Mouse (Mus musculus): Measurements from ENCODE around the gene Tbc1d24. TPM values are rescaled to one million over a fixed set of nuclear protein-coding genes. Genes with fewer than 3 reads are reported as not detected.

Gene Tbc1d24
- total RNA-seq, 2 experiments from 2014 or later: 11.7 to 12.3 TPM

GRCm38 (mm10) chr17:24211631-24212440 lies 6.5 kb upstream of the Tbc1d24 start:
- peak in 1 of 2 experiments; percentile 39 for DNase-seq (ENCODE audit: low spot score in 2 of 2)

- DNase-seq (ENCODE audit: low spot score in 2 of 2): no peak
Observed at GRCm38 (mm10) chr17:24210591-24210990, 5.2 kb upstream of the Tbc1d24 start.

DNA sequence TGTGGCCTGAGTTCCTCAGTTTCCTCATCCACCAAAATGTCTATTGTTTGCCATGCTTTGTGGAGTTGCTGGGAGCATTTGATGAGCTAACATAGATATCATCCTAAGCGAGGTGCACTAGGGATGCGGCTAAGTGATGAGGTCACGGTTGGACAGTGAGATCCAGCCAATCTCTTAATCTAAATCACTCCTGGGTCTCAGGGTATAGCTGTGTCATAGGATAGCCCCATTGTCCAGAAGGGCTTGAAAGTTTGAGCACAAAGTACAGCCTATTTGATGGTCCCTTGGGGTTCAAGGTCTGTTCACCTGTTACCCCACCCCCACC lies 4.5 kb upstream of the Tbc1d24 start:
- DNase-seq (ENCODE audit: low spot score in 2 of 2): no peak

- peak; percentile 44 to 58 for DNase-seq (ENCODE audit: low spot score in 2 of 2)
Observed at GRCm38 (mm10) chr17:24209043-24209915, 3.9 kb upstream of the Tbc1d24 start, which contains the start of gene Ntn3. Ntn3 (minus strand) TSS chr17:24209531.

- peak in 1 of 2 experiments; percentile 56 for DNase-seq (ENCODE audit: low spot score in 2 of 2)
Observed at GRCm38 (mm10) chr17:24208641-24209042, 3.3 kb upstream of the Tbc1d24 start.

- peak in 1 of 2 experiments; percentile 27 for DNase-seq (ENCODE audit: low spot score in 2 of 2)
Observed at GRCm38 (mm10) chr17:24207768-24208640, 2.6 kb upstream of the Tbc1d24 start.

DNA sequence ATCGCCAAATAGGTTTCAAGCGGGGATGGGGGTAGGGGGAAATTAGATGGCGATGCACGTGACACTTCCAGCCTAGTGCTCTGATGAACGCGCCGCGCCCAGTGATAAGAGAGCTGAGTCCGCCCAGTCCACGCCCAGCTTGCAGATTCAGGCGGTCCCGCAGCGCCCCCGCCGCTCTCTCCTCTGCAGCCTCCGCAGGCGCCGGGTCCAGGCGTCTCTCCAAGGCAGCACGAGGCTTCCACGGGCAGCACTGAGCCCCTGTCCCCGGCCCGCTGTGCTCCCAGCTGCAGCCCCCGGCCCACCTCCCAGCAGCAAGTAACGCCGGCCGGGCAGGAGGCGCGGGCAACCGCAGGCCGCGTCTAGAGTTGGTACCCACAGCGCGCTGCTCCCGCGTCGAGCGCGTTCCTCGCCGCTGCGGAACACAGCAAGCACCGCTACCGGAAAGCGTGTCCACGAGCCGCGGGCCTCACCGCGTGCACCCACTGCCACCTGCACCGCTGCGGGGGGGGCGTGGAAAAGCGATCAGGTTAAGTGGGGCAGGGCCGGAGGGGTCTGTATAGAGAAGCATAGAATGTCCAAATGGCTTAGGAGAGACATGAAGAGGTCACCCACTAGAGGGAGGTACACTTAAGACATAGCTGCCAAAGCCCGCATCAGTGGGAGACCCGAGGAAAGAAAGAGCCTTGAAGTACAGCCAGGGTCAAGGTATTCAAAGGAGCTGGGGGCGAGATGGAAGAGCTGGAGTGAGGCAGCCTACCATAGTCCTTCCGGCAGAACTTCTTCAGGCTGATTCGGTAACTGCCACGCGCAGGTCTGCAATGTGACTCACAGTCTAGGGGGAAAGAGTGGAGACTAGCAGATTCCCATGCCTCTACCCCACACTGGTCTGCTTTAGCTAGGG lies 1.3 kb upstream of the Tbc1d24 start:
- DNase-seq (ENCODE audit: low spot score in 2 of 2): peak in 1 of 2 experiments; percentile 66

GRCm38 (mm10) chr17:24205908-24206361 lies 573 bp upstream of the Tbc1d24 start:
- DNase-seq (ENCODE audit: low spot score in 2 of 2): peak in 1 of 2 experiments; percentile 56

DNA sequence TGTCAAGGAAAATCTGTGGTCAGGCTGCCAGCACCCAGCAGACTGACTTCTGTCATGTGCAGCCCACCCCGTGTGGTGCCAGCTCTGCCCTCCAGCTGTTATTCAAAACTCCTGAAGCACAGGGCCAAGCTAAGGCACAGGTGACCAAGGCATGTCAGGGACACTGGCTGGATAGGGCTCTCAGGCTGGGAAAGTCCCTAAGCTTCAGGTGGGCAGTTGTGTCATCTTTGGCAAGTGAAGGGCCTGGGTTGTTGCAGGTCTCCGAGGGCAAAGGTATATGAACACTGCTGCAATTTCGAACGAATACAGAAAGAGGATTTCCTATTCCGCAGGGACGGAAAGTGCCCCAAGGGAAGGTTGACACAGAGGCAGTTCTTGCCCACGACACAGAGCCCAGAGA lies 516 bp downstream of the Tbc1d24 start:
- DNase-seq (ENCODE audit: low spot score in 2 of 2): no peak

- DNase-seq (ENCODE audit: low spot score in 2 of 2): no peak
Observed at GRCm38 (mm10) chr17:24203611-24204534, 1.5 kb downstream of the Tbc1d24 start.

DNA sequence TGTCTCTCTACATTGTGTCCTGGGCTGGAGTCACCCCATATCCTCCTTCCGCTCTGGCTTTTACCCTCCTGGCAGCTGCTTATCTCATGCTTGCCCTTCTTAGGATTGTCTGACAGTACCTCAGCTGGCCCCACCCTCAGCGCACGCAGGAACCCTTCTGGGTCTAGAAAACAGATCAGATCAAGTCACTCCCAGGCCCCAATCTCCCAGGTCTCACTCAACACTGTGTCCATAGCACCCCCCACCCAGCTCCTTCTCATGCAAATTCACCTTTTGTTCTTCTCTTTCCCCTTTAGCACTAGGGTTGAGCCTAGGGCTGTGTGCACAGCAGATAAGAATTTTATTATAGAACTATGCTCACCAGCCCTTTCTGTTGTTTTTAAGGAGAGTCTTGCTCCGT lies 2.3 kb downstream of the Tbc1d24 start:
- no peak for DNase-seq (ENCODE audit: low spot score in 2 of 2)

DNA sequence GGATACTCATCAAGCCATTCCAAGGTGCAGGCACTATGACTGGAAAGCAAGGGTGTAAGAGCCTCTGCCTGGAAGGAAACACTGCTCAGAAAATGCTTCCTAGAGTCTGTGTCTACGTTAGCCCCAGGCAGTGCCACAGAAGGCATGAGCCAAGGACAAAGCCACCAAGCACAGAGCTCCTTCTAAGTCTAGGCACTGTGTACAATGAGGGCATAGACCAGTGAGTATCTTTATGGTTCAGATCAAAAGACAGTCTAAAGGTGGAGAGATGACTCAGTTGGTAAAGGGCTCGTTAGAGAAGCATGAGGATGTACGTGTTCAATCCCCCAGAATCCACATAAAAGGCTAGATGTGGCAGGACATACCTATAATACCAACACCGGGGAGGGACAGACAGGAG lies 4.3 kb downstream of the Tbc1d24 start:
- DNase-seq (ENCODE audit: low spot score in 2 of 2): no peak

DNA sequence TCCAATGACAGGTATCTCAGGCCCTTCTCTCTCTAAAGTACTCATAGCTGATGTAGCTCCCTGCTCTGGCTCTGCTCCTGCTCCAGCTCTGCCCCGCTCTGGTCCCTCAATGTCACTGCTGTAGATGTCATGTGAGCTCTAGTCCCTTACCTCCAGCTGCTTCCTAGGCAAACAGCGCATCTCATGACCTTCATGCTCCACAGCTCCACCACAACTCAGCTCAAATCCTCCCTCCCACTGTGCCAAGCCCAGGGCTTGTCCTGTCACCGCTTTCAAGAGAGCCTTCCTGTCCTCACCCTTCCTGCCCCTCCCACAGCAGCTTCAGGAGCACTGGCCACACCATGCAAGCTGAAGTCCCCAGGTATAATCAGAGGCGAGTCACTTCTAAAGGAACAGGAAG lies 5.6 kb downstream of the Tbc1d24 start:
- DNase-seq (ENCODE audit: low spot score in 2 of 2): no peak

- no peak for DNase-seq (ENCODE audit: low spot score in 2 of 2)
Observed at GRCm38 (mm10) chr17:24199252-24199651, 6.1 kb downstream of the Tbc1d24 start.

DNA sequence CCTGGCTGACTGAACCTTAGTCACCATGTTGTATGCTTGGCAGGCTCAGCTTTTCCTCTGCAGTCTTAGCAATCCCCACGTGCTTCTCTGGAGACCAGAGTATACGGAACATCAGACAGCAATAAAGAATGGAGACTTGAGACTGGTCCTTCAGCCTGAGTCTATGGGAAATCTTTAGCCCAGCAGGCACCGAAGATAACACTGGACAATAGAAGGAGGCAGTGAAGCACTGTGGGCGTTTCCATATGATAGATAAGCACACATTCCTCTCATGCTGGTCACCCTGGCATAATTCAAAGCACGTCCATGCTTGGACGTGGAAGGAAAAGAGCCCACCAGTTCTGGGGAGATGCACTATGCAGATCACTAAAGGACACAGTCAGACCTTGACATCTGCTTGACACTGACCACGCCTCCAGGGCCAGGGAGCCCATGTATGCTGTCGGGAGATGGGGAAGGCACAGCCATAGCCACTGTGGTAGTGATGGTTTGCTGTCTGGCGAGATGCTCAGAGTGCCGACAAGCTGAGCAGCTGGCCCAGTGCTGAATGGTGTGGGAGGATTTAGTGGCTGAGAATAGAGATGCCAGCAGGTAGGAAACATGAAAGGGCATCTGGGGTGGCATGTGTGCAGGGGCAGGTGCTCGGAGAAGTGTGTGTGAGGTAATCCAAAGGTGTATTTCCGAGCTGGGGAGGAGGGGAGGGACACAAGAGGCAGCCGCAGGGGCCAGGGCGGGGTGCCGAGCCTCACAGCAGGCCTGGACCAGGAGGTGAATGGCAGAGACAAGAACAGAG lies 8.1 kb downstream of the Tbc1d24 start:
- DNase-seq (ENCODE audit: low spot score in 2 of 2): no peak

- DNase-seq (ENCODE audit: low spot score in 2 of 2): no peak
Observed at GRCm38 (mm10) chr17:24195349-24195748, 10.0 kb downstream of the Tbc1d24 start.

GRCm38 (mm10) chr17:24193769-24194168 lies 11.6 kb downstream of the Tbc1d24 start:
- no peak for DNase-seq (ENCODE audit: low spot score in 2 of 2)

GRCm38 (mm10) chr17:24193268-24193667 lies 12.1 kb downstream of the Tbc1d24 start:
- no peak for DNase-seq (ENCODE audit: low spot score in 2 of 2)

Data from gastrocnemius, postnatal 4 days (tissue).